Mouse (Mus musculus) cortical plate, adult 2 months (tissue): ENCODE measurements around the gene Plxna3.

Experiments
- CTCF ChIP-seq: fragments of 200-500 bp; IDR thresholded peaks from 2 replicates; pipeline ENCODE4 v1.5.1; 2011; ENCODE audit warnings: mild to moderate bottlenecking, control low read depth, low read length; ENCODE audit not compliant: insufficient read depth; ENCODE audit errors: extremely low read depth
- POLR2A ChIP-seq: fragments of 200-500 bp; IDR thresholded peaks from 2 replicates; pipeline ENCODE4 v1.6.1; 2011; ENCODE audit warnings: mild to moderate bottlenecking, low read length, control low read depth; ENCODE audit not compliant: insufficient read depth; ENCODE audit errors: extremely low read depth

- TF ChIP-seq CTCF (no peak), POLR2A (no peak)
Measured at GRCm38 (mm10) chrX:74352645-74353466, 24.0 kb downstream of the Plxna3 start.
